Mouse (Mus musculus): ENCODE results near the gene Esrrg.

- TF ChIP-seq CTCF (IDR thresholded peaks at IDR 0.05; ENCODE audit: control insufficient read depth, insufficient read depth, insufficient read length), result no peak
- no peak for TF ChIP-seq MAX (IDR thresholded peaks at IDR 0.05)
- no peak for TF ChIP-seq USF1 (IDR thresholded peaks at IDR 0.05; ENCODE audit: low read depth)
- no peak for TF ChIP-seq MYOG (IDR thresholded peaks at IDR 0.05; ENCODE audit: control insufficient read depth, extremely low read depth, insufficient read length)
Observed at GRCm38 (mm10) chr1:187807477-187808390, 199.1 kb downstream of the Esrrg start.

Measured in C2C12 (cell line).